Mouse (Mus musculus) limb, embryonic 11.5 days (tissue): ENCODE measurements around the gene Hivep3. TPM values are rescaled to one million over a fixed set of nuclear protein-coding genes. Genes with fewer than 3 reads are reported as not detected.

Experiments
- ATAC-seq: fragments of 200-750 bp; cut with Nextera tagmentation; 2 replicates; pipeline ENCODE4 v1.8.0; 2017; ENCODE audit warnings: low read depth; ENCODE audit not compliant: insufficient number of reproducible peaks, low FRiP score, low TSS enrichment
- DNase-seq: peaks from one replicate; pipeline ENCODE4 v3.0.0-alpha.2; 2015; ENCODE audit warnings: low spot score
- H3K27ac ChIP-seq: fragments of 300-500 bp; sonication (generic); replicated peaks from 2 replicates; pipeline ENCODE4 v1.5.1; 2014; ENCODE audit warnings: low read depth, mild to moderate bottlenecking, low read length
- H3K27me3 ChIP-seq: fragments of 300-500 bp; sonication (generic); 2 replicates; pipeline ENCODE4 v1.6.1; 2014; ENCODE audit warnings: mild to moderate bottlenecking, low read length, mixed read lengths; ENCODE audit not compliant: control insufficient read depth, insufficient read depth
- H3K36me3 ChIP-seq: fragments of 300-500 bp; sonication (generic); 2 replicates; pipeline ENCODE4 v1.6.1; 2014; ENCODE audit warnings: mild to moderate bottlenecking, low read length, moderate library complexity, mixed read lengths; ENCODE audit not compliant: control insufficient read depth, insufficient read depth
- H3K4me1 ChIP-seq: fragments of 300-500 bp; sonication (generic); 2 replicates; pipeline ENCODE4 v1.6.1; 2014; ENCODE audit warnings: low read length, mixed read lengths; ENCODE audit not compliant: control insufficient read depth, insufficient read depth
- H3K4me2 ChIP-seq: fragments of 300-500 bp; sonication (generic); 2 replicates; pipeline ENCODE4 v1.6.1; 2014; ENCODE audit warnings: low read depth, mild to moderate bottlenecking, moderate library complexity; ENCODE audit not compliant: severe bottlenecking
- H3K4me3 ChIP-seq: fragments of 300-500 bp; sonication (generic); 2 replicates; pipeline ENCODE4 v1.5.1; 2014; ENCODE audit warnings: low read depth, low read length
- H3K9ac ChIP-seq: fragments of 300-500 bp; sonication (generic); 2 replicates; pipeline ENCODE4 v1.6.1; 2014; ENCODE audit warnings: mild to moderate bottlenecking, low read length
- H3K9me3 ChIP-seq: fragments of 300-500 bp; sonication (generic); 2 replicates; pipeline ENCODE4 v1.6.1; 2016; ENCODE audit warnings: low read length; ENCODE audit not compliant: control insufficient read depth
- WGBS: fragments of 180-500 bp; shearing (Covaris S2); extraction: QIAGEN DNeasy Blood & Tissue Kit; methylation state at CpG from one replicate; pipeline ENCODE4 v1.1.7; 2014; 5-methylcytosine and 5-hydroxymethylcytosine counted together
- polyA plus RNA-seq: library from polyadenylated mRNA; unstranded; fragments of >200 nt; fragmentation: Nextera tagmentation; extraction: Ambion mirVana; gene quantifications from 2 replicates; pipeline ENCODE4 v1.2.1, GENCODE M21; 2014

The Hivep3 gene
- polyA plus RNA-seq, 1 experiment from 2014 or later = 0.55 TPM

DNA sequence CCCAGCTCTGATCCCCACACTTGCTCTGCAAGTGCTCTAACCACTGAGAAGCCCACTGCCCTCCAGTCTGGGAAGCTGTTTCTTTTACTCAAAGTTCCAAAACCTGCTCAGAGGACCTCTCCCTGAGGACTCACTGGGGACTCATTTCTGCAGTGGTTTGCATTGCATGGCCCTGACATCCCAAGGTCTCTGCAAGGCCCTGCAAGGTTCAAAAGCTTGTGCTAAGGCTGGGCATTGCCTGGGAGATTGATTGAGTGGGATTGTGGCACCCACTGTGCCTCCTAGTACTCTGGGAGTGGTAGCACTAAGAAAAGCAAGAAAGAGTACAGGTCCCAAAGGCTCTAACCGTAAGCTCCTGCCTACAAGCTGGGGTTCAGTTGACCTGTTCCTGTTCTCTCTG, 279.3 kb downstream of the Hivep3 start:
- Histone ChIP-seq H3K4me1 (no peaks in the 10 kb centered on the region), H3K36me3 (no peaks in the 10 kb centered on the region), H3K4me2 (no peak overlapping the region), H3K27ac (no peak overlapping the region), H3K4me3 (no peak overlapping the region), H3K9ac (no peak overlapping the region), H3K9me3 (no peaks in the 10 kb centered on the region), H3K27me3 (no peaks in the 10 kb centered on the region)
- WGBS = 88% methylated on average over 1 of the region's 1 CpGs
- no peak for ATAC-seq
- DNase-seq = no peak

DNA sequence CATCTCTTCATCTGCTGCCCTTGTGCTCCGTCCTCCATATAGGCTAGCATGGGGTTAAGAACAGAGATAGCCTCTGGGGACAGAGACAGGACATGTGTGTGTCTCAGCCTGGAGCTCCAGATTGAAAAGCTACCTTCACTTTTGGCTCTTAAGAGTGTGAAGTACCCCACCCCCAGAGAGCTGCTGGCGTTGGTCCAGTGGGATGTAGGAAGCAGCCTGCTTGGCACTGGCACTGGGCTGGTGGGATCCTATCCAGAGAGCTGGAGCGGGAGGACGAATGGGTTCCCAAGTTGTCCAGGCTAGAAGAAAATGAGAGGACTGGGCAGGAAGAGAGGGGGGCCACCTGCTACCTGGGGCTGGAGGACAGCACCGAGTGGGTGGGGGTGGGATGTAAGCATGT, 284.8 kb downstream of the Hivep3 start:
- Histone ChIP-seq H3K4me1 (no peaks in the 10 kb centered on the region), H3K27me3 (no peaks in the 10 kb centered on the region), H3K4me2 (no peak overlapping the region), H3K4me3 (no peak overlapping the region), H3K9ac (no peak overlapping the region), H3K36me3 (no peaks in the 10 kb centered on the region), H3K27ac (no peak overlapping the region), H3K9me3 (no peaks in the 10 kb centered on the region)
- DNase-seq (no peak), ATAC-seq (no peak)
- WGBS = 84% methylated on average over 5 of the region's 5 CpGs

DNA sequence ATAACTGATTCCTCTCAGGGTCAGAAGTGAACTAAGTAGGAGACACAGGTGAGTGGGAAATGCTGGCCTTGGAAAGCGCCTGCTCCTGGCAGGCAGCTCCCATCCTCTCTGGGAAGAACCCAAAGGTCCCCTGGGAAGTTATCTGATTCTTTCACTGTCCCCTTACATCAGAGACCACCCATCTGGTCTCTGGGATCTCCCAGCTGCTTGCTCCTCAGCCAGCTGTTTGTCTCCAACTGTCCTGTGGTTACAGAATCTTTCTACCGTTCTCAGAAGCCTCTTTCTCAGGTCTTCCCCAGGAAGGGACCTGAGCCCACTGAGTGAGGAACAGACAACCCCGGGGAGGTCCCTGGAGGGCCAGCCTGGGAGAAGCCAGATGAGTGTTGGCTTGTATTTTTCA, 288.8 kb downstream of the Hivep3 start:
- DNase-seq = no peak
- ATAC-seq = no peak
- H3K27me3 ChIP-seq = no peaks in the 10 kb centered on the region
- H3K9ac ChIP-seq = no peak overlapping the region
- no peak overlapping the region for H3K27ac ChIP-seq
- H3K4me3 ChIP-seq = no peak overlapping the region
- no peaks in the 10 kb centered on the region for H3K36me3 ChIP-seq
- H3K9me3 ChIP-seq = no peaks in the 10 kb centered on the region
- H3K4me2 ChIP-seq = no peak overlapping the region
- H3K4me1 ChIP-seq = no peaks in the 10 kb centered on the region
- WGBS = 63% methylated on average over 3 of the region's 3 CpGs

DNA sequence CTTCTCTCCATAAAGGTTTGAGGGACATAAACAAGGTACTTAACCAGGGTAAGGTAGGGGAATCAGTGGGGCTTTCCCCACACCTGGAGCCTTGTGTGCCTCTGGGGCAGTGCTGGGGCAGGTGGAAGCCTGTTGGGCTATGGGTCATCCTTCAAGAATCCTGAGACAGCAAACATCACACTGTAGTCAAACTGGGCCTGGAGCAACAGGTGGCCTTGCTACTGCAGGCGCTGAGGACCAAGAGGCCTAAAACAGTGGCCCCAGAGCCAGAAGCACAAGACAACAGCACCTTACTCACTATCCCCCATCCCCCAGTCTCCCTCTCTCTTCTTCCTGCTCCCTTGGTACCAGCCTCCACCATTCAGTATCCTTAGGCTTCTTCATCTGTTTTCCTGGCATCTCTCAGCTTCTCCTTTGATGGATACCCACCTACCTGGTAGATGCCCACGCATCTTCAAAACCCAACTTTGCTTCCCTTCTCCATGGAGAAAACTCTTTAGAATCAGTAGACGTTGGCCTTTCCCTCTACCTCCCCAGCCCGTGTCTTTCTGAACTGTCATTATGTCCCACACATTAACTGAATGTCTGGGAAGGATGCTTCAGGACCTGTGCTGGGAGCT, 289.7 kb downstream of the Hivep3 start:
- no peaks in the 10 kb centered on the region for H3K36me3 ChIP-seq
- H3K27ac ChIP-seq = no peak overlapping the region
- H3K4me2 ChIP-seq = no peak overlapping the region
- H3K9ac ChIP-seq = no peak overlapping the region
- 91% methylated on average over 4 of the region's 4 CpGs for WGBS
- H3K27me3 ChIP-seq = no peaks in the 10 kb centered on the region
- H3K9me3 ChIP-seq = no peaks in the 10 kb centered on the region
- no peaks in the 10 kb centered on the region for H3K4me1 ChIP-seq
- DNase-seq (no peak), ATAC-seq (no peak)
- no peak overlapping the region for H3K4me3 ChIP-seq

DNA sequence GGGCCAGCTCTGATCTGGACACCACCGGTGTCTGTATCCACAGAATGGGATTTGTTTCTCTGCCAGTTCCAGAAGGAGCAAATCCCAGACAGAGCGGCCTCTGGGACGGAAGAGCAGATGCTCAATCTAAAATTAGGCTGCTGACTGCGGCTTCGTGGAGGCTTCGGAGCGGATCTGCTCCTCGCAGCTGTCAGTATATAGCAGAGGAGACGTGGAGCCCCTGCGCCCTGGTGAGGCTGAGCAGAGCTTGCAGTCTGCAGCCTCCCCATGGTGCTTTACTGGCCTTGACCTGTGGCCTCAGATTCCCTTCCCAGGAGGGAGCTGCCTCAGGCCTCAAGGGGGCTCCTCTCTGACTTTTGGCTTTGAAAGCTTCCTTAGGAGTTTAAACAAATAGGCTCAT, 290.5 kb downstream of the Hivep3 start:
- no peaks in the 10 kb centered on the region for H3K27me3 ChIP-seq
- WGBS = 64% methylated on average over 10 of the region's 10 CpGs
- H3K4me3 ChIP-seq = no peak overlapping the region
- DNase-seq (no peak), ATAC-seq (no peak)
- no peaks in the 10 kb centered on the region for H3K36me3 ChIP-seq
- no peak overlapping the region for H3K4me2 ChIP-seq
- H3K27ac ChIP-seq = no peak overlapping the region
- H3K9me3 ChIP-seq = no peaks in the 10 kb centered on the region
- no peaks in the 10 kb centered on the region for H3K4me1 ChIP-seq
- no peak overlapping the region for H3K9ac ChIP-seq

DNA sequence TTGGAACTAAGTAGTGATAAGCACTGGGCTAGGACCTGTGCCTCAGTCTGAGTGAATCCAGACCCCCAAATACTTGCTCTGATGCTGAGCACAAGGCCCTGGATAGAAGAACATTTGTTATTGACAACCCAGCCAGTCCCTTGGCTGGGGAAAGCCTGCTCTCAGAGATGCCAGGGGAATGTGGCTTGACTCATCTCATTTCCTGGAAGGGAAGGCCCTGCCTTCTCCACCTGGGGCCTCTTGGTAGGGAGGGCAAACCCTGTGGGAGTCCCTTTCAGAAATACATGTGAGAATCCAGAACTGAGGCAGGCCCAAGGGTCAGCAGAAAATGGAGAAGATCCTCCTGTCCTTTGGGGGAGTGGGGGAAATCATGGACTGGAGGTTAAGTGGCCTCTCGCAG, 294.1 kb downstream of the Hivep3 start:
- 96% methylated on average over 1 of the region's 1 CpGs for WGBS
- Histone ChIP-seq H3K4me2 (no peak overlapping the region), H3K4me3 (no peak overlapping the region), H3K27ac (no peak overlapping the region), H3K27me3 (peaks cover 14% of the 10 kb centered on the region), H3K9ac (no peak overlapping the region), H3K36me3 (no peaks in the 10 kb centered on the region), H3K9me3 (no peaks in the 10 kb centered on the region), H3K4me1 (no peaks in the 10 kb centered on the region)
- ATAC-seq (no peak), DNase-seq (no peak)

DNA sequence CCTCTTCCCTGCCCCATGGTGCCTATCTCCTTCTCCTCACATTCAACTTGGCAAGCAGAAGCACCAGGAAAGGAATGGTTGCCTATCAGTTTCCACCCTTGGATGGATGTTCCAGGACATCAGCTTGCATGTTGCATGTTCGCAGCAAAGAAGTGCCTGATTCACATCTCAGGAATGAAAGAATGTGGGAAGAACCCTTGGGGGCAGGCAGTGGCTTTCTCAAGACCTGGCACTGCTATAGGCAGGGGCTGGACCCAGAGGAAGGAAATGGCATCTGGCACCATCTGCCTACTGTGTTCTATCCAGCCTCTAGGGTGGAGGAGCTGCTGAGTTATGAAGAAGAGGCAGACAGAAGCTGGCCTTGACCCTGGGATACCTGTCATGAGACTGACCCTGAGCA, 296.4 kb downstream of the Hivep3 start:
- Histone ChIP-seq H3K4me3 (no peak overlapping the region), H3K9me3 (no peaks in the 10 kb centered on the region), H3K9ac (no peak overlapping the region), H3K27me3 (peaks cover 35% of the 10 kb centered on the region), H3K4me2 (no peak overlapping the region), H3K4me1 (0 out of 2 replicates have a peak, but pooled peaks cover 4% of the 10 kb centered on the region), H3K36me3 (no peaks in the 10 kb centered on the region), H3K27ac (no peak overlapping the region)
- DNase-seq (no peak), ATAC-seq (no peak)
- WGBS = 86% methylated on average over 1 of the region's 1 CpGs

DNA sequence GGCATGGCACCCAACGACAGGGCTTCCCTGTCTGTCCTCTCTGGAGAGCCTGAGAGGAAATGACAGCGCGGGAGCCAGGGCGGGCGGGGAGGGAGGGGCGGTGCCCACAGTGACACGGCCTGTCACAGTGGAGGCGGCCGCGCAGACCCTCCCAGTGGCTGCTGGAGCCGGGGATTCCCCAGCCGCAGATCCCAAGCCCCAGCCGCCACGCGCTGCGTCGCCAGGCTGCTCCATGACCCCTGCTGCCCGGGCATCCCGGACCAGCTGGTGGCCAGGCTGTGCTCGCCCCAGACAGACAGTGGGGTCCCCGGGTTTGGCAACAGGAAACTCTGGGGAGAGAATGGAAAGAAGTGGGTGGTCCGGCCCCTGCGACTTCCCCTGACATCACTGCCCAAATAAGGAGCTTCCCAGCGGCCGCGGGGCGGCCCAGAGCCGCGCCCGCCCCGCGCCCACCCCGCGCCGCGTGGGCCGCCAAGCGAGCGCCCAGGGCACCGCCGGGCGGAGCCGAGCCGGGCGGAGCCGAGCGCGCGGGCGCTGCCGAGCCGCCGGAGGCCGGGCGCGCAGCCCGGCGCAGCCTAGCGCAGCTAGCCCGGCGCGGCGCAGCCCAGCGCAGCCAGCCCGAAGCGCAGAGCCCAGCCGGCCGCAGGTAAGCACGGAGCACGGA, 298.9 kb downstream of the Hivep3 start:
- peak; percentile 49 for DNase-seq
- H3K4me2 ChIP-seq = peak overlapping the region; percentile 99
- H3K4me3 ChIP-seq = peak overlapping the region; percentile 50
- peak overlapping the region; percentile 45; the same call in 1 of the 2 replicates for H3K9ac ChIP-seq
- H3K36me3 ChIP-seq = no peaks in the 10 kb centered on the region
- H3K9me3 ChIP-seq = no peaks in the 10 kb centered on the region
- peaks cover 36% of the 10 kb centered on the region for H3K27me3 ChIP-seq
- under 1% methylated on average over 59 of the region's 70 CpGs for WGBS
- peak; percentile 55; the same call in 1 of the 2 replicates for ATAC-seq
- H3K27ac ChIP-seq = no peak overlapping the region
- 0 out of 2 replicates have a peak, but pooled peaks cover 4% of the 10 kb centered on the region for H3K4me1 ChIP-seq
